Mouse (Mus musculus) CH12.LX (cell line): Measurements from ENCODE around the gene Rp9. TPM values are rescaled to one million over a fixed set of nuclear protein-coding genes. Genes with fewer than 3 reads are reported as not detected.

Experiments
- DNase-seq: peaks from one replicate; pipeline ENCODE4 v3.0.0-alpha.2; 2013; ENCODE audit errors: extremely low read depth
- H3K27ac ChIP-seq: 2 replicates; pipeline ENCODE4 v1.5.1; 2012; ENCODE audit warnings: low read depth, mild to moderate bottlenecking, control low read depth, moderate library complexity; ENCODE audit not compliant: insufficient read depth
- H3K27me3 ChIP-seq: replicated peaks from 2 replicates; pipeline ENCODE3; 2012; ENCODE audit warnings: inconsistent platforms
- H3K36me3 ChIP-seq, 2 experiments: replicated peaks in 1 of 2; 2 replicates each; pipeline versions ENCODE3 to v1.6.1; 2012; ENCODE audit warnings: inconsistent platforms in 1 of 2, low read length in 1 of 2, mild to moderate bottlenecking in 1 of 2, mixed read lengths in 1 of 2, moderate library complexity in 1 of 2; ENCODE audit not compliant: control insufficient read depth in 1 of 2, insufficient read depth in 1 of 2
- H3K4me1 ChIP-seq, 2 experiments: 2 replicates each; pipeline ENCODE4 v1.6.1; 2012; ENCODE audit warnings: inconsistent platforms in 1 of 2, moderate library complexity in 1 of 2; ENCODE audit not compliant: insufficient read depth in 2 of 2, control insufficient read depth in 1 of 2
- H3K4me2 ChIP-seq: 2 replicates; pipeline ENCODE4 v1.6.1; 2012; ENCODE audit warnings: low read depth, mild to moderate bottlenecking, control low read depth; ENCODE audit not compliant: poor library complexity, insufficient read depth, severe bottlenecking
- H3K4me3 ChIP-seq, 3 experiments: fragments of 150-350 bp in 1 of 3; sonication (generic) in 1 of 3; replicated peaks in 1 of 3; 2 replicates each; pipeline versions ENCODE3 to v1.5.1; 2011 to 2012; ENCODE audit warnings: low read depth in 2 of 3, low read length in 2 of 3, mild to moderate bottlenecking in 2 of 3, moderate library complexity in 2 of 3, control low read depth in 1 of 3, improper control_type of control experiment in 1 of 3, inconsistent platforms in 1 of 3, mixed read lengths in 1 of 3; ENCODE audit not compliant: poor library complexity in 1 of 3
- H3K79me2 ChIP-seq: replicated peaks from 2 replicates; pipeline ENCODE4 v1.6.1; 2012; ENCODE audit warnings: mild to moderate bottlenecking, moderate library complexity; ENCODE audit not compliant: control insufficient read depth, poor library complexity, insufficient read depth, severe bottlenecking; ENCODE audit errors: extremely low read depth
- H3K9ac ChIP-seq: 2 replicates; pipeline ENCODE4 v1.6.1; 2012; ENCODE audit warnings: low read depth, mild to moderate bottlenecking, control low read depth, moderate library complexity; ENCODE audit not compliant: insufficient read depth
- H3K9me3 ChIP-seq: replicated peaks from 2 replicates; pipeline ENCODE3; 2012; ENCODE audit warnings: low read length, inconsistent platforms, mixed read lengths
- BHLHE40 ChIP-seq: IDR thresholded peaks from 2 replicates; pipeline ENCODE4 v1.6.1; 2011; ENCODE audit warnings: mild to moderate bottlenecking, low read depth, low read length, improper control_type of control experiment
- CTCF ChIP-seq, 2 experiments: IDR thresholded peaks in 1 of 2; conservative IDR thresholded peaks in 1 of 2; 2 replicates each; pipeline ENCODE4 v1.5.1; 2011 to 2012; ENCODE audit warnings: low read depth in 2 of 2, low read length in 2 of 2, improper control_type of control experiment in 1 of 2, inconsistent platforms in 1 of 2, mild to moderate bottlenecking in 1 of 2, moderate library complexity in 1 of 2
- E2F4 ChIP-seq: IDR thresholded peaks from 2 replicates; pipeline ENCODE4 v1.6.1; 2011; ENCODE audit warnings: low read depth, low read length, improper control_type of control experiment; ENCODE audit not compliant: insufficient replicate concordance
- ELF1 ChIP-seq: IDR thresholded peaks from 2 replicates; pipeline ENCODE4 v1.6.1; 2014; ENCODE audit warnings: low read depth, mild to moderate bottlenecking, inconsistent platforms, low read length, improper control_type of control experiment
- EP300 ChIP-seq: IDR thresholded peaks from 2 replicates; pipeline ENCODE4 v1.6.1; 2011; ENCODE audit warnings: low read length, improper control_type of control experiment
- GABPA ChIP-seq: IDR thresholded peaks from 2 replicates; pipeline ENCODE4 v1.6.1; 2012; ENCODE audit warnings: low read depth, low read length, improper control_type of control experiment, inconsistent platforms; ENCODE audit not compliant: insufficient replicate concordance
- HCFC1 ChIP-seq: IDR thresholded peaks from 2 replicates; pipeline ENCODE4 v1.6.1; 2012; ENCODE audit warnings: low read depth, mild to moderate bottlenecking, inconsistent platforms, low read length, improper control_type of control experiment
- IRF4 ChIP-seq: IDR thresholded peaks from 2 replicates; pipeline ENCODE4 v1.6.1; 2014; ENCODE audit warnings: low read depth, mild to moderate bottlenecking, inconsistent platforms, low read length, improper control_type of control experiment
- JUND ChIP-seq: conservative IDR thresholded peaks from 2 replicates; pipeline ENCODE4 v1.6.1; 2011; ENCODE audit warnings: low read depth, low read length, improper control_type of control experiment
- KAT2A ChIP-seq: IDR thresholded peaks from 2 replicates; pipeline ENCODE4 v1.6.1; 2012; ENCODE audit warnings: low read length, improper control_type of control experiment, inconsistent platforms; ENCODE audit not compliant: insufficient replicate concordance
- MAZ ChIP-seq: IDR thresholded peaks from 2 replicates; pipeline ENCODE4 v1.6.1; 2012; ENCODE audit warnings: low read depth, mild to moderate bottlenecking, inconsistent platforms, low read length, improper control_type of control experiment, moderate library complexity
- MEF2A ChIP-seq: IDR thresholded peaks from 2 replicates; pipeline ENCODE4 v1.6.1; 2014; ENCODE audit warnings: low read depth, mild to moderate bottlenecking, inconsistent platforms, low read length, improper control_type of control experiment, borderline replicate concordance
- MXI1 ChIP-seq: IDR thresholded peaks from 2 replicates; pipeline ENCODE4 v1.6.1; 2011; ENCODE audit warnings: mild to moderate bottlenecking, low read depth, low read length, improper control_type of control experiment
- NRF1 ChIP-seq: IDR thresholded peaks from 2 replicates; pipeline ENCODE4 v1.6.1; 2014; ENCODE audit warnings: low read depth, mild to moderate bottlenecking, inconsistent platforms, low read length, improper control_type of control experiment, moderate library complexity
- SIN3A ChIP-seq: IDR thresholded peaks from 2 replicates; pipeline ENCODE4 v1.6.1; 2012; ENCODE audit warnings: low read length, improper control_type of control experiment, inconsistent platforms
- TCF12 ChIP-seq: IDR thresholded peaks from 2 replicates; pipeline ENCODE4 v1.6.1; 2014; ENCODE audit warnings: low read depth, mild to moderate bottlenecking, inconsistent platforms, low read length, improper control_type of control experiment
- USF1 ChIP-seq: IDR thresholded peaks from 2 replicates; pipeline ENCODE4 v1.6.1; 2014; ENCODE audit warnings: low read depth, mild to moderate bottlenecking, inconsistent platforms, low read length, improper control_type of control experiment
- USF2 ChIP-seq: conservative IDR thresholded peaks from 2 replicates; pipeline ENCODE4 v1.6.1; 2011; ENCODE audit warnings: low read depth, low read length, improper control_type of control experiment
- ZKSCAN1 ChIP-seq: IDR thresholded peaks from 2 replicates; pipeline ENCODE4 v1.6.1; 2012; ENCODE audit warnings: low read depth, inconsistent platforms, low read length, improper control_type of control experiment, borderline replicate concordance
- dilution Hi-C: fragments of 300-500 bp; cut with MboI; formaldehyde crosslinking; loops from 2 replicates; pipeline ENCODE4 v1.14.3; 2020; ENCODE audit warnings: low sequenced_read_pairs; ENCODE audit not compliant: extremely low pct_unique_long_range_greater_than_20kb, extremely low pct_ligation_motif_present
- in situ Hi-C: fragments of 300-500 bp; cut with MboI; formaldehyde crosslinking; loops from 3 replicates; pipeline ENCODE4 v1.14.3; 2019; ENCODE audit warnings: low sequenced_read_pairs, low pct_ligation_motif_present, low pct_unique_long_range_greater_than_20kb, mixed read lengths
- polyA plus RNA-seq: library from polyadenylated mRNA; unstranded; fragments of >175 nt; gene quantifications from 2 replicates; pipeline ENCODE4 v1.2.1, GENCODE M21; 2012; ENCODE audit warnings: low read depth; ENCODE audit not compliant: insufficient read length
- total RNA-seq, 2 experiments: library from RNA; depleted of rRNA; stranded (reverse); fragments of 300-350 nt in 1 of 2; fragments of >200 nt in 1 of 2; gene quantifications; 2 replicates each; pipeline ENCODE4 v1.2.3; 2012 to 2014

Gene Rp9
- total and polyA plus RNA-seq, 3 experiments = 64.2 to 86.9 (median 85.0) TPM

DNA sequence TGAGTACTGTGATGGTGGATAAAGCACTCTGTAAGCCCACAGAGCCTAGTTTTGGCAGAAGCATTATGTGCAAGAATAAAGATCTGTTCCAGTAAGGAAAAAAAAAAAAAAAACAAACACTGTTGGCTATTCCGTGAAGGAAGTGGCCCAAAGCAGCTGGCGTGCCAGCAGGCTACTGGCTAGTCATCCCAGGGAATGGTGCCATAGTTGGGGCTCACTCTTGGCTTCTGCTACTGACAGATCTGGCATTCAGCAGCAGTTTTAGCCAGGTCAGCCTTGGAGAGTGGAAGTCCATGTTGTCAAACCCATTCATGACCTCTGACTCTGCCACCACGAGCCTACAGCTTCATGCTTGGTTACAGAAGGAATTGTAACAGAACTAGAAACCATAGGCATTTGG, 7.6 kb downstream of the Rp9 start:
- dilution Hi-C loops = no loop called here
- peaks cover 4% of the 10 kb centered on the region for H3K79me2 ChIP-seq
- H3K9ac ChIP-seq = no peak overlapping the region
- no peak overlapping the region for H3K27ac ChIP-seq
- DNase-seq = no peak
- H3K4me2 ChIP-seq = no peak overlapping the region
- peaks cover 3 to 22% of the 10 kb centered on the region in 2 experiments for H3K4me1 ChIP-seq
- H3K27me3 ChIP-seq = no peaks in the 10 kb centered on the region
- no peaks in the 10 kb centered on the region for H3K9me3 ChIP-seq
- in situ Hi-C loops = no loop called here
- peaks cover 17 to 68% of the 10 kb centered on the region in 2 experiments for H3K36me3 ChIP-seq
- H3K4me3 ChIP-seq = no peak overlapping the region
- TF ChIP-seq E2F4 = no peak
- TF ChIP-seq KAT2A = no peak
- TF ChIP-seq BHLHE40 = no peak
- TF ChIP-seq MAZ = no peak
- no peak for TF ChIP-seq NRF1
- TF ChIP-seq SIN3A = no peak
- TF ChIP-seq USF1 = no peak
- no peak for TF ChIP-seq GABPA
- no peak for TF ChIP-seq IRF4
- TF ChIP-seq MXI1 = no peak
- no peak for TF ChIP-seq JUND
- no peak for TF ChIP-seq CTCF (conservative IDR thresholded peaks at IDR 0.05 in 1 of 2, IDR thresholded peaks at IDR 0.05 in 1 of 2; ENCODE audit: low read depth in 2 of 2, low read length in 2 of 2)
- TF ChIP-seq, all 38 proteins: peak for 0

DNA sequence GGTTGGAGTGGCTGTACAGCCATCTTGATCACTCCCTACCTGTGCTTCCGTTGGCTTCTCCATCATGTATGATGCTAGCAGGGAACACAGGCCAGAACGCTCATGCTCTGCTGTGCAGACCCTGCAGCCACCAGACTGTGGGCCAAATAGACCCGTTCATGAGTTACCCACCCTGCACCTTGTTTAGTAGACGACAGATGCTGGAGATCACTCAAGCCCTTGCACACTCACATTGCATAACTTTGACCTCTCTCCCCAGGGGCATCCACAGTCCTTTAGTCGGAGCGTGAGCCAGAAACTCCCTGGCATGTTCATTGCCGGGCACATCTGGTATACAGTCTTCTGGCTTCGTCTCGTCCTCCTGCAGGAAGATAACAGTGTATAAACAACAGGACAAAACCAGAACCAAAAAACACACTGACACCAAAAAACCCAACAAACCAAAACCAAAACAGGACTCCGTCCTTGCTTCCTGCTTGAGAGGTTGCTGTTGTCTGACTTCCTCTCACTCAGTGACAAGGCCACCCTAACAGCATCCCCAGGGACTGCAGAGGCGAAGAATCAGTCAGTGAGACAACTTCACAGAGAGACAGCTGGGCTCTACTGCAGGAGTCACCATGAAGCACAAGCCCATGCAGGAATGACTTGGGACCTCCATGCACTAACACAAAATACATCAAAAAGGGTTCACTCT, 12.3 kb downstream of the Rp9 start:
- H3K4me1 ChIP-seq = peaks cover 4 to 25% of the 10 kb centered on the region in 2 experiments
- no peaks in the 10 kb centered on the region for H3K27me3 ChIP-seq
- H3K9me3 ChIP-seq = no peaks in the 10 kb centered on the region
- no peaks in the 10 kb centered on the region for H3K79me2 ChIP-seq
- DNase-seq = peak; percentile 86
- H3K27ac ChIP-seq = peak overlapping the region; percentile 32
- in situ Hi-C loops = no loop called here
- TF ChIP-seq ZKSCAN1 (no peak), TCF12 (peak; percentile 31; the same call in 1 of the 2 replicates), EP300 (0 out of 2 replicates have a peak, but pooled peaks have one; percentile 25), SIN3A (peak; percentile 59; the same call in 1 of the 2 replicates), HCFC1 (peak; percentile 34; the same call in 1 of the 2 replicates), CTCF (conservative IDR thresholded peaks at IDR 0.05 in 1 of 2, IDR thresholded peaks at IDR 0.05 in 1 of 2; ENCODE audit: low read depth in 2 of 2, low read length in 2 of 2) (no peak), MEF2A (no peak), ELF1 (peak; percentile 61), USF2 (no peak)
- H3K9ac ChIP-seq = no peak overlapping the region
- dilution Hi-C loops = no loop called here
- peak overlapping the region; percentile 8; the same call in 1 of the 2 replicates for H3K4me2 ChIP-seq
- H3K4me3 ChIP-seq = peak overlapping the region in 1 of 3 experiments; percentile 30
- H3K36me3 ChIP-seq = peaks cover 47 to 80% of the 10 kb centered on the region in 2 experiments
